Mouse (Mus musculus): ENCODE data around the gene Ehd1. TPM values are rescaled to one million over a fixed set of nuclear protein-coding genes. Genes with fewer than 3 reads are reported as not detected.

The Ehd1 gene
- polyA plus RNA-seq, 2 experiments: 68.7 to 160 TPM

DNA sequence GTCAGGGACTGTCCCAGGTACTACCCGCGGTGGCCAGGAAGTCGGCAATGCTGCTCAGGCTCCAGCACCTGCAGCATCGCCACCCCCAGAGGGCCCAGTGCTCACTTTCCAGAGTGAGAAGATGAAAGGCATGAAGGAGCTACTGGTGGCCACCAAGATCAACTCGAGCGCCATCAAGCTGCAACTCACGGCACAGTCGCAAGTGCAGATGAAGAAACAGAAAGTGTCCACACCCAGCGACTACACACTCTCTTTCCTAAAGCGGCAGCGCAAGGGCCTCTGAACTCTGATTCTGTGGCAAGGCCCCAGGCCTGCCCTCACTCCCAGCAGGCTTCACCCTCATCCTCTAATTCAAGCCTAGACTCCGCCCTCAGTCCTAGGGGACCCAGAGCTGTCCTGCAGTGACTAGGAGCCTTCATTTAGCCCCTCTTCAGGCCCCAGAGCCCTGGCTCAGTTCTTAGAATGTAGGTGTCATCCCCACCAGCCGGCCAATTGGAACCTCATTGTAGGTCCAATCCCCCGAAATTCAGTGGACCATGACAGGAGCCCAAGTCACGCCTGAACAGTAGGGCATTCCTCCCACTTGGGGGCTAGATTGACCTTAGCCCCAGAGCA lies 63.5 kb downstream of the Ehd1 start:
- DNase-seq (ENCODE audit: low spot score) (no peak), ATAC-seq (ENCODE audit: low FRiP score, low read depth) (no peak)
- no peaks in the 10 kb centered on the region for H3K9me3 ChIP-seq (ENCODE audit: control insufficient read depth, low read length)
- 0 out of 2 replicates have a peak overlapping the region, but pooled peaks have one; percentile 69 for H3K4me3 ChIP-seq (replicated peaks; ENCODE audit: low read length)
- no peak overlapping the region for H3K27ac ChIP-seq (replicated peaks; ENCODE audit: low read depth, low read length)
- 74% methylated on average over 15 of the region's 15 CpGs for WGBS
- no peak for TF ChIP-seq POLR2A (IDR thresholded peaks at IDR 0.05; ENCODE audit: borderline replicate concordance, extremely low read depth, insufficient read depth, insufficient read length)
- no peaks in the 10 kb centered on the region for H3K27me3 ChIP-seq (ENCODE audit: control insufficient read depth, insufficient read depth, low read length)
- H3K9ac ChIP-seq (ENCODE audit: low read depth, low read length, severe bottlenecking): no peak overlapping the region
- peaks cover 17% of the 10 kb centered on the region for H3K4me1 ChIP-seq (ENCODE audit: control insufficient read depth, insufficient read depth, low read length)
- H3K36me3 ChIP-seq (ENCODE audit: control insufficient read depth, insufficient read depth, low read length): peaks cover 54% of the 10 kb centered on the region
- H3K4me2 ChIP-seq (replicated peaks; ENCODE audit: low read depth, low read length, severe bottlenecking): no peak overlapping the region

GRCm38 (mm10) chr19:6340524-6341452 lies 64.3 kb downstream of the Ehd1 start, which contains the start of gene Map4k2:
TSS of gene Map4k2 (plus strand) at chr19:6341135.
- WGBS: 14% methylated on average over 34 of the region's 72 CpGs
- H3K36me3 ChIP-seq (ENCODE audit: control insufficient read depth, insufficient read depth, low read length): peaks cover 62% of the 10 kb centered on the region
- TF ChIP-seq POLR2A (IDR thresholded peaks at IDR 0.05; ENCODE audit: borderline replicate concordance, extremely low read depth, insufficient read depth, insufficient read length): no peak

GRCm38 (mm10) chr19:6341453-6342077 lies 65.0 kb downstream of the Ehd1 start:
- Histone ChIP-seq H3K4me1 (ENCODE audit: control insufficient read depth, insufficient read depth, low read length) (peaks cover 8% of the 10 kb centered on the region), H3K4me3 (replicated peaks; ENCODE audit: low read length) (peak overlapping the region; percentile 69), H3K4me2 (replicated peaks; ENCODE audit: low read depth, low read length, severe bottlenecking) (peak overlapping the region; percentile 91), H3K9ac (ENCODE audit: low read depth, low read length, severe bottlenecking) (peak overlapping the region; percentile 64), H3K27ac (replicated peaks; ENCODE audit: low read depth, low read length) (no peak overlapping the region), H3K36me3 (ENCODE audit: control insufficient read depth, insufficient read depth, low read length) (peaks cover 69% of the 10 kb centered on the region), H3K27me3 (ENCODE audit: control insufficient read depth, insufficient read depth, low read length) (no peaks in the 10 kb centered on the region), H3K9me3 (ENCODE audit: control insufficient read depth, low read length) (no peaks in the 10 kb centered on the region)
- DNase-seq (ENCODE audit: low spot score) (no peak), ATAC-seq (ENCODE audit: low FRiP score, low read depth) (no peak)
- 17% methylated on average over 15 of the region's 23 CpGs for WGBS
- TF ChIP-seq POLR2A (IDR thresholded peaks at IDR 0.05; ENCODE audit: borderline replicate concordance, extremely low read depth, insufficient read depth, insufficient read length): no peak

More at GRCm38 (mm10) chr19:6340524-6341452, 64.3 kb downstream of the Ehd1 start, which contains the start of gene Map4k2:
- Histone ChIP-seq H3K9me3 (ENCODE audit: control insufficient read depth, low read length) (no peaks in the 10 kb centered on the region), H3K27me3 (ENCODE audit: control insufficient read depth, insufficient read depth, low read length) (no peaks in the 10 kb centered on the region), H3K27ac (replicated peaks; ENCODE audit: low read depth, low read length) (no peak within 1 kb of the TSS), H3K4me3 (replicated peaks; ENCODE audit: low read length) (peak within 1 kb of the TSS; percentile 69), H3K9ac (ENCODE audit: low read depth, low read length, severe bottlenecking) (peak within 1 kb of the TSS; percentile 64), H3K4me2 (replicated peaks; ENCODE audit: low read depth, low read length, severe bottlenecking) (peak within 1 kb of the TSS; percentile 91), H3K4me1 (ENCODE audit: control insufficient read depth, insufficient read depth, low read length) (peaks cover 16% of the 10 kb centered on the region)
- DNase-seq (ENCODE audit: low spot score) (peak; percentile 70), ATAC-seq (ENCODE audit: low FRiP score, low read depth) (peak; percentile 84)

DNA sequence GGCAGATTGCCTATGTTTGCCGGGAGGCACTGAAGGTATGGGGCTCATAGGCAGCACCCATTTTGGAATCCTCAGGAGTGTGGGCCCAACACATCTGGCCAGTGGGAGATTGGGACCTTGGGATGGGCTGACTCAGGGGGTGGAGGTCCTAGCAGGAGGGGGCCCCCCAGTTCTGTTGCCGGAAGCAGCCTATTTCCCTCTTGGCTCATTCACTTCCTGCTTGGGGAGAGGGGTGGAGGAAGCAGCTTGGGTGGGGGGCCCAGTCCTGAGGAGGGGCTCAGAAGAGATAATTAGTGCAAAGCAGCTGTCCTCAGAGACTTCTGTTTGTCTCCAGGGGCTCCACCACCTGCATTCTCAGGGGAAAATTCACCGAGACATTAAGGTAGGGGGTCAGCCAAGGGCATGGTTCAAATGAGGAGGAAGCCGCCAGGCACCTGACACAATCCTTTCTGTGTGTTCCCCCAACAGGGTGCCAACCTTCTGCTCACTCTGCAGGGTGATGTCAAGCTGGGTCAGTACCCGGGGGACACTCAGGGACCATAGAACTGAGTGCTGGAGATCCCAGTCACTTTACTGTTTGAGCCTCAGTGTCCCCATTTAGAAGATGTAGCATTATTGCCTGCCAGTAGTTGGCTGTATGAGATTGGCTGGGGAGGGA lies 65.9 kb downstream of the Ehd1 start:
- Histone ChIP-seq H3K4me2 (replicated peaks; ENCODE audit: low read depth, low read length, severe bottlenecking) (peak overlapping the region; percentile 91; the same call in 1 of the 2 replicates), H3K27ac (replicated peaks; ENCODE audit: low read depth, low read length) (no peak overlapping the region), H3K4me1 (ENCODE audit: control insufficient read depth, insufficient read depth, low read length) (peaks cover 5% of the 10 kb centered on the region; the same call in 1 of the 2 replicates), H3K9ac (ENCODE audit: low read depth, low read length, severe bottlenecking) (no peak overlapping the region), H3K27me3 (ENCODE audit: control insufficient read depth, insufficient read depth, low read length) (no peaks in the 10 kb centered on the region), H3K9me3 (ENCODE audit: control insufficient read depth, low read length) (no peaks in the 10 kb centered on the region), H3K36me3 (ENCODE audit: control insufficient read depth, insufficient read depth, low read length) (peaks cover 69% of the 10 kb centered on the region), H3K4me3 (replicated peaks; ENCODE audit: low read length) (peak overlapping the region; percentile 69; the same call in 1 of the 2 replicates)
- no peak for TF ChIP-seq POLR2A (IDR thresholded peaks at IDR 0.05; ENCODE audit: borderline replicate concordance, extremely low read depth, insufficient read depth, insufficient read length)
- ATAC-seq (ENCODE audit: low FRiP score, low read depth) (no peak), DNase-seq (ENCODE audit: low spot score) (no peak)
- WGBS: 67% methylated on average over 5 of the region's 5 CpGs
